Mouse (Mus musculus): ENCODE measurements at regions not wholly inside any gene's neighbourhood (a gene's known extent, or its start where the extent isn't known, plus 50 kb on each side); places are given as distances from the start of the nearest gene placed in this dataset.

DNA sequence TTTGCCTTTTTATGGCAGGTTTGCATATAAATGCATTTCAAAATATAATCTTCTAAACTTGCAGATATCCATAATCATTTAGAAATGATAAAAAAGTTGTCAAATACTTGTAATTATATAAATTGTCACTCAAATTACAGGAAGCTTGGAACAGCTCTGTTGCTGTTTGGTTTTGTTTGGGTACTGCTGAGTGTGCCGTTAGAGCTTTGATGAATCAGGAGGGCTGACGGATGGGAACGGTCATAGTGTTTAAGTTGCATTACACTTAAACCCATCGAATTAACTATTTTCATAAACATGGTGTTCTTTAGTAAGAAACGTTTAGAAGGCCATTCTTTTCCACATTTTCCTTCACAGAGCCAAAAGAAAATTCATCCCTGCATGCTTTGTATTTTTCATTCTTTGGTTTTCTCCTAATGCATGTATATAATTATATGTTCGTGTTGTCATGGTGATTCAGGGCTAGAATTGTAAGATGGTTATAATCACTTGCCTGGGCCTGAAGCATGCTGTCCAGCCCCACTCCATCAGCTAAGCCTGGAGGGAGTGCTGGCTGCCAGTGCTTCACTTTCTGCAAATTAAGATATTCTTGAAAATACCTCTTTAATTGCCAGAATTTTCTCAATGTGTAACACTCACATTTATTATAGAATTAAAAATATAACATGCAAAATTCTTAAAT lies 92.4 kb upstream of the Dnajc19 start:
- 46% methylated on average over 6 of the region's 6 CpGs for WGBS
- no peaks in the 10 kb centered on the region for H3K36me3 ChIP-seq (ENCODE audit: control insufficient read depth, insufficient read depth, low read length)

GRCm38 (mm10) chr3:34172899-34173298 lies 91.8 kb upstream of the Dnajc19 start:
- Histone ChIP-seq H3K27ac (ENCODE audit: low read length) (peak overlapping the region; percentile 11; the same call in 1 of the 2 replicates), H3K9me3 (replicated peaks; ENCODE audit: control insufficient read depth, low read length, poor library complexity, severe bottlenecking) (no peaks in the 10 kb centered on the region), H3K36me3 (ENCODE audit: control insufficient read depth, insufficient read depth, low read length) (no peaks in the 10 kb centered on the region), H3K9ac (ENCODE audit: low read depth, low read length) (no peak overlapping the region), H3K27me3 (ENCODE audit: control insufficient read depth, insufficient read depth, low read depth, low read length) (no peaks in the 10 kb centered on the region), H3K4me3 (ENCODE audit: low read depth, low read length) (no peak overlapping the region), H3K4me2 (ENCODE audit: low read length) (no peak overlapping the region), H3K4me1 (ENCODE audit: control insufficient read depth, insufficient read depth, low read length) (0 out of 2 replicates have a peak, but pooled peaks cover 5% of the 10 kb centered on the region)
- 37% methylated on average over 4 of the region's 4 CpGs for WGBS
- ATAC-seq: no peak

More for the DNA sequence above, 92.4 kb upstream of the Dnajc19 start:
- H3K27ac ChIP-seq (ENCODE audit: low read length): no peak overlapping the region
- no peak overlapping the region for H3K4me3 ChIP-seq (ENCODE audit: low read depth, low read length)
- no peaks in the 10 kb centered on the region for H3K27me3 ChIP-seq (ENCODE audit: control insufficient read depth, insufficient read depth, low read depth, low read length)
- 0 out of 2 replicates have a peak, but pooled peaks cover 5% of the 10 kb centered on the region for H3K4me1 ChIP-seq (ENCODE audit: control insufficient read depth, insufficient read depth, low read length)
- H3K9ac ChIP-seq (ENCODE audit: low read depth, low read length): no peak overlapping the region
- peak; percentile 87; the same call in 1 of the 2 replicates for ATAC-seq
- no peak overlapping the region for H3K4me2 ChIP-seq (ENCODE audit: low read length)
- no peaks in the 10 kb centered on the region for H3K9me3 ChIP-seq (replicated peaks; ENCODE audit: control insufficient read depth, low read length, poor library complexity, severe bottlenecking)

DNA sequence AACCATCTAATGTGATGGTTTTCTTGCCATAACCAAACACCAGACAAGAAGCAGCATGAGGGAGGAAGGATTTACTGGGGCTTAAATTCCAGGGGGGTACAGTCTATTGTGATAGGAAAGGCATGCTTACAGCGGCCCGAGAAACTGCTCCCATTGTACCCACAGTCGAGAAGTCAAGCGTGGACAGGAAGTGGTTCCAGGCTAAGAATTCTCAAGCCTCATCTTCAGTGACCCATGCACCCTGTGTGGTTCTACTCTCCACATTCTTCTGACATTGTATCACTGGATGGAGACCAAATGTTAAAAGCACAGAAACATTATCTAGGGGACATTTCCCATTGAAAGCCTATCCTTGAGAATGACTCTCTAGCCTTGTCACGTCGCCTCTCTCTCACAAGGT lies 90.8 kb upstream of the Dnajc19 start:
- Histone ChIP-seq H3K27ac (ENCODE audit: low read length) (no peak overlapping the region), H3K9me3 (replicated peaks; ENCODE audit: control insufficient read depth, low read length, poor library complexity, severe bottlenecking) (no peaks in the 10 kb centered on the region), H3K4me2 (ENCODE audit: low read length) (no peak overlapping the region), H3K9ac (ENCODE audit: low read depth, low read length) (no peak overlapping the region), H3K27me3 (ENCODE audit: control insufficient read depth, insufficient read depth, low read depth, low read length) (no peaks in the 10 kb centered on the region), H3K4me1 (ENCODE audit: control insufficient read depth, insufficient read depth, low read length) (0 out of 2 replicates have a peak, but pooled peaks cover 5% of the 10 kb centered on the region), H3K36me3 (ENCODE audit: control insufficient read depth, insufficient read depth, low read length) (no peaks in the 10 kb centered on the region), H3K4me3 (ENCODE audit: low read depth, low read length) (no peak overlapping the region)
- ATAC-seq: no peak
- 62% methylated on average over 6 of the region's 6 CpGs for WGBS

DNA sequence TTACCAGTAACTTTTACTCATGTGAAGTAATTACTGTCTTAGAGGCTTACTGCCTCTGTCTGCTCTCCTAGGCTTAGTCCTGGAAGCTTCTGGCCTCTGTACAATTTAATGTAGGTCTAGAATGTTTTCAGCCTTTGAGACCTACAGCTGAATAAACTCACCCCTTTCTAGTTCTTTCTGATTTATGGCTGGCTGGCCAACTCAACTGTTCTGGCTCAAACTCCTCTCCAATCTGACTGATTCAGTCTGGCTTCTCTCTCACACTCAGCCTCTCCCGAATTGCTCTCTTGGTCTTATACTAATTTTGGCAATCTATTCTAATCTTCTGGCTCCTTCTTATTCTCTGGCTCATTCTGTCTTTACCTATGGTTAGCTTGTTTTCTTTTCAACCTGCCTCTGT lies 87.0 kb upstream of the Dnajc19 start:
- no peak overlapping the region for H3K4me3 ChIP-seq (ENCODE audit: low read depth, low read length)
- H3K36me3 ChIP-seq (ENCODE audit: control insufficient read depth, insufficient read depth, low read length): no peaks in the 10 kb centered on the region
- ATAC-seq: no peak
- no peak overlapping the region for H3K4me2 ChIP-seq (ENCODE audit: low read length)
- H3K9me3 ChIP-seq (replicated peaks; ENCODE audit: control insufficient read depth, low read length, poor library complexity, severe bottlenecking): no peaks in the 10 kb centered on the region
- H3K4me1 ChIP-seq (ENCODE audit: control insufficient read depth, insufficient read depth, low read length): peaks cover 2% of the 10 kb centered on the region; the same call in 1 of the 2 replicates
- no peaks in the 10 kb centered on the region for H3K27me3 ChIP-seq (ENCODE audit: control insufficient read depth, insufficient read depth, low read depth, low read length)
- WGBS: 97% methylated on average over 1 of the region's 1 CpGs
- no peak overlapping the region for H3K27ac ChIP-seq (ENCODE audit: low read length)
- no peak overlapping the region for H3K9ac ChIP-seq (ENCODE audit: low read depth, low read length)

GRCm38 (mm10) chr3:34150036-34150435 lies 68.9 kb upstream of the Dnajc19 start:
- no peaks in the 10 kb centered on the region for H3K9me3 ChIP-seq (replicated peaks; ENCODE audit: control insufficient read depth, low read length, poor library complexity, severe bottlenecking)

GRCm38 (mm10) chr3:34143652-34144051 lies 62.5 kb upstream of the Dnajc19 start:
- 62% methylated on average over 2 of the region's 2 CpGs for WGBS
- H3K9me3 ChIP-seq (replicated peaks; ENCODE audit: control insufficient read depth, low read length, poor library complexity, severe bottlenecking): no peaks in the 10 kb centered on the region
- ATAC-seq: no peak
- no peak overlapping the region for H3K4me2 ChIP-seq (ENCODE audit: low read length)
- H3K27me3 ChIP-seq (ENCODE audit: control insufficient read depth, insufficient read depth, low read depth, low read length): no peaks in the 10 kb centered on the region
- no peak overlapping the region for H3K27ac ChIP-seq (ENCODE audit: low read length)
- H3K9ac ChIP-seq (ENCODE audit: low read depth, low read length): no peak overlapping the region
- no peak overlapping the region for H3K4me3 ChIP-seq (ENCODE audit: low read depth, low read length)
- H3K36me3 ChIP-seq (ENCODE audit: control insufficient read depth, insufficient read depth, low read length): no peaks in the 10 kb centered on the region
- H3K4me1 ChIP-seq (ENCODE audit: control insufficient read depth, insufficient read depth, low read length): no peaks in the 10 kb centered on the region

More at GRCm38 (mm10) chr3:34150036-34150435, 68.9 kb upstream of the Dnajc19 start:
- Histone ChIP-seq H3K9ac (ENCODE audit: low read depth, low read length) (no peak overlapping the region), H3K27me3 (ENCODE audit: control insufficient read depth, insufficient read depth, low read depth, low read length) (no peaks in the 10 kb centered on the region), H3K4me2 (ENCODE audit: low read length) (no peak overlapping the region), H3K36me3 (ENCODE audit: control insufficient read depth, insufficient read depth, low read length) (no peaks in the 10 kb centered on the region), H3K27ac (ENCODE audit: low read length) (no peak overlapping the region), H3K4me3 (ENCODE audit: low read depth, low read length) (no peak overlapping the region), H3K4me1 (ENCODE audit: control insufficient read depth, insufficient read depth, low read length) (no peaks in the 10 kb centered on the region)
- 48% methylated on average over 2 of the region's 2 CpGs for WGBS
- ATAC-seq: no peak

GRCm38 (mm10) chr3:34139227-34139626 lies 58.1 kb upstream of the Dnajc19 start:
- Histone ChIP-seq H3K36me3 (ENCODE audit: control insufficient read depth, insufficient read depth, low read length) (no peaks in the 10 kb centered on the region), H3K27me3 (ENCODE audit: control insufficient read depth, insufficient read depth, low read depth, low read length) (no peaks in the 10 kb centered on the region), H3K9ac (ENCODE audit: low read depth, low read length) (no peak overlapping the region), H3K4me3 (ENCODE audit: low read depth, low read length) (no peak overlapping the region), H3K4me1 (ENCODE audit: control insufficient read depth, insufficient read depth, low read length) (no peaks in the 10 kb centered on the region), H3K9me3 (replicated peaks; ENCODE audit: control insufficient read depth, low read length, poor library complexity, severe bottlenecking) (no peaks in the 10 kb centered on the region), H3K27ac (ENCODE audit: low read length) (no peak overlapping the region), H3K4me2 (ENCODE audit: low read length) (no peak overlapping the region)
- 83% methylated on average over 9 of the region's 9 CpGs for whole genome bisulfite sequencing
- ATAC-seq: no peak

DNA sequence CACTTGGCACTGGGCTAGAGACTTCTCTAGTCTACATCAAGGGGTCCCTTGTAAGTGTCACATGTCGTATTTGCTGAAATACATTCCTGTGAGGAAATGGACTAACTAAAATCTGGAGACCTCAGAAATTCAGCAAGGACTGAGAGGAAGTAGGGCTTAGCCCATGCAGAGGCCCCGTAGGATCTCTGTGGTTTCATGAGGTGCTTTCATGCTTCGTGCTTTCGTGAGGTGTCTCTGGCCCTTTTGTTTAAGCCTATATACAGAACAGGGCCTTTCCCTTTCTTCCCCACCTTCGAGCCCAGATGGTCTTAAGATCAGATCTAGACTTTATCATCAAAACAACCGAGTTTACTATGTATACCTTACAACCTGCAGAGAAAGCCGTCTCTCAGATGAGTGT lies 56.9 kb upstream of the Dnajc19 start:
- H3K4me1 ChIP-seq (ENCODE audit: control insufficient read depth, insufficient read depth, low read length): no peaks in the 10 kb centered on the region
- WGBS: 86% methylated on average over 7 of the region's 7 CpGs
- no peak overlapping the region for H3K4me2 ChIP-seq (ENCODE audit: low read length)
- no peak overlapping the region for H3K4me3 ChIP-seq (ENCODE audit: low read depth, low read length)
- H3K36me3 ChIP-seq (ENCODE audit: control insufficient read depth, insufficient read depth, low read length): no peaks in the 10 kb centered on the region
- H3K27me3 ChIP-seq (ENCODE audit: control insufficient read depth, insufficient read depth, low read depth, low read length): no peaks in the 10 kb centered on the region
- no peak for ATAC-seq
- no peak overlapping the region for H3K27ac ChIP-seq (ENCODE audit: low read length)
- H3K9me3 ChIP-seq (replicated peaks; ENCODE audit: control insufficient read depth, low read length, poor library complexity, severe bottlenecking): no peaks in the 10 kb centered on the region
- H3K9ac ChIP-seq (ENCODE audit: low read depth, low read length): no peak overlapping the region

GRCm38 (mm10) chr3:34136385-34136784 lies 55.3 kb upstream of the Dnajc19 start:
- Histone ChIP-seq H3K9me3 (replicated peaks; ENCODE audit: control insufficient read depth, low read length, poor library complexity, severe bottlenecking) (no peaks in the 10 kb centered on the region), H3K4me2 (ENCODE audit: low read length) (no peak overlapping the region), H3K9ac (ENCODE audit: low read depth, low read length) (no peak overlapping the region), H3K4me3 (ENCODE audit: low read depth, low read length) (no peak overlapping the region), H3K27ac (ENCODE audit: low read length) (no peak overlapping the region), H3K36me3 (ENCODE audit: control insufficient read depth, insufficient read depth, low read length) (no peaks in the 10 kb centered on the region), H3K4me1 (ENCODE audit: control insufficient read depth, insufficient read depth, low read length) (no peaks in the 10 kb centered on the region), H3K27me3 (ENCODE audit: control insufficient read depth, insufficient read depth, low read depth, low read length) (no peaks in the 10 kb centered on the region)
- WGBS: 87% methylated on average over 2 of the region's 2 CpGs
- ATAC-seq: no peak

Measured in midbrain, embryonic 16.5 days (tissue).